Mouse (Mus musculus) lung, adult 18-20 months (tissue): Measurements from ENCODE around the gene Adgrl4.

Source experiments
- DNase-seq, 2 experiments: peaks; one replicate each; pipeline ENCODE4 v3.0.0; 2022; ENCODE audit warnings: mixed read lengths in 2 of 2

Gene Adgrl4

DNA sequence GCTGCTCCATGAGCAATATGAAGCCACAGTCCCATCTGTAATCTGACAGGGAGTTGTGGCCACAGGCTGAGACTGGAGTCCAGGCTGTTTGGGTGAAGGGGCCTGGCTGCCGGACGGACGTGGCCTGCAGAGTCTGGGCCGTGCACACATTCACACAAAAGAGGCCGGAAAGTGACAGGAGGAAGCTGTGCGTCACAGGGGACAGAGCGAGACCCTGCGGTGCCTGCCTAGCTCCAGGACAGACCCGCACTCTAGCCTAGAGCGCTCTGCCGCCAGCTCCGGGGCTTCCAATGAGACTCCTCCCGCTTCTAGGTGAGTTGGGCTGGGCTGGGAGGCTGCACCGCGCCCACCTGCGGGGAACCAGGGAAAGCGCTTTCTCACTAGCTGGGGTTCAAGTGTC is at the start of gene Adgrl4:
Adgrl4 (plus strand) TSS at position 195 of the 400 bp plus-strand sequence.
- peak; percentile 63 to 64 for DNase-seq

- no peak for DNase-seq
Observed at GRCm38 (mm10) chr3:151390912-151391311, 46.8 kb upstream of the Adgrl4 start.

DNA sequence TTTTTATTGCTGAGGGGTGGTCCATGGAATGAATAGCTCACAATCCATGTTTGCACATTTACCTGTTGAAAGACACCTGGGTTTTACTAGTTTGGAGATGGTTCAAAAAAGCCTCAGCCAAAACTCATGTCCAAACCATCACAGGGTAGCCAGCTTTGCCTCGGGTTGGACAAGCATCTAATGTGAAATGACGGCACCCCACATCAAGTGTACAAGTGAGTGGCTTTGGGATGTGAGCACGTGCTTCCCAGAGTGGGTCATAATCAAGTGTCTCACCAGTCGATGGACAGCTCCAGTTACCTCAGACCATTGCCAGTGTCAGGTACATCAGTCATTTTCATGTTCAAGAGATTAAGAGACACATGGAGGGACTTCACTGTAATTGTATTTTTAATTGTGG is 44.8 kb upstream of the Adgrl4 start:
- DNase-seq, result no peak

GRCm38 (mm10) chr3:151393330-151393729 is 44.4 kb upstream of the Adgrl4 start:
- no peak for DNase-seq

DNA sequence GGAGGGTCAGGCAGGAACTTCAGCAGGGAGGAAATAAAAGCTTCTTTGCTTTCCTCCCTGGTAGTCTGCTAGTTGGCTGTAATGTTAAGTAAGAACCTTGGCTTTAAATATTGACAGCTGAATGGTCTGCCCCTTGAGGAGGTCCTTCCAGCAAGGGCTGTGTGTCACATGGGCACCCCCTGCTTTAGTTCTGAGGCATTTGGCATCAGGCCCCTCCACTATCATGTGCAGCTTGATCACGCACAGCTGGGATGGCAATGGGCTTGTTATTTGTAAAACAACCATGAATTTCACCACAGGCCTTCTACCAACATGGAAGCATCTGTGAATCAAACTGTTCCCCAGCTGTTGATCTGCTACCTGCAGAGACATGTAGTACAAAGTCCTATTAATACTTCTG is 38.4 kb upstream of the Adgrl4 start:
- DNase-seq, result no peak

DNA sequence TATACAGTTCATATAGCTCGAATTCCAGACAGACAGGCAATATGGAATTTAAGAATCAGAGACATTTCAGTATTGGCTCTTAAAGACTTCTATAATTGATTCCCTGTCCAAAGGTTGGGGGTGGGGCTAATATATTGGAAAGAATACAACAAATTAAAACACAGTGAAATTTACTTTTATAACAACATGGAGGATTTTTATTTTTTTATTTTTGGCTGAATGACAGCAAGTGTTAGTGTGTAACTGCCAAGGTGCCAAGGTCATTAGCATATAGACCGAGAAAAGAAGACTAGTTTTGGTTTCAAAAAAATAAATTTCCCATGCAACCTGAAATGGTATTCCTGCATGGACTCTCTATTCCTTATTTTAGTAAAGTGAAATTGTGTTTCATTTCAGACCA is 26.7 kb upstream of the Adgrl4 start:
- no peak for DNase-seq

GRCm38 (mm10) chr3:151411488-151411887 is 26.2 kb upstream of the Adgrl4 start:
- no peak for DNase-seq

- DNase-seq, result no peak
Observed at GRCm38 (mm10) chr3:151416931-151417330, 20.8 kb upstream of the Adgrl4 start.

DNA sequence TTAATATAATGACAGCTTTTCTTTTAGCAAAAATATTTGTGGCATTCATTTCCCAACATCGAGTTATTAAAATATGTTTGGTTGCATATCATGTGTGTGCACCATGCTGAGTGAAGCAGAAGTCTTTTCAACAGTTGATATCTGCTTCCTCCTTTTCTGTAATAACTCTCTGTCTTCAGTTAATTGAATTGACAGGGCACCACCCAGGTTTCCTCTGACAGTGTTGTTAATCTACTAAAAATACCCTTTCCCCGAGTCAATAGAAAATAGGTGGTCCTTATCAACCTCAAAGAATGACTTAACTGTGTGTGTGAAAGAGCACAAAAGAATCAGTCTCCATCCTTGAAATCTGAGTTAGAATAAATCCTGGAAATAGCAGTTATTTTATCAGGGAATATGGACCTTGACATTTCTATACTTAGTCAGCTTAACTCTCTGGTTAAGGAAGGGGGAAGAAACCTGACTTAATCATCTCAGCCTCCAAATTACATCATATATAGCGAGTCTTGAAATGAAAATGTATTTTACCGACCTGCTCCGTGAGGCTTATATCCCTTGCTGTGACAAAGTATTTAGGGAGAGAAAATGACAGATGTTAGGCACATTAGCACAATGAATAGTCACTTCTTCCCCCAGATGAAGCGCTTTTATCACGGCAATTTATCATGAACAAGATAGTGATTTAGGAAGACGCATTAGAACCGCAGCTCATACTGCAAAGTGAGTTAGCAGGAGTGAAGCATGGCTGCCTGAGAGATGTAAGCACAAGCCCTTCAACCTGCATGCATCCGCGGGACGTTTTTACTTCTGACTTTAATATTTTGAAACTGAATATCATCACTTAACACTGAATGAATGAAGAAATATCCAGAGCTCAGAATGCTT is 19.8 kb upstream of the Adgrl4 start:
- DNase-seq, result no peak

GRCm38 (mm10) chr3:151424326-151425207 is 13.1 kb upstream of the Adgrl4 start:
- peak; percentile 32 to 54 for DNase-seq

- DNase-seq, result no peak
Observed at GRCm38 (mm10) chr3:151430106-151430505, 7.6 kb upstream of the Adgrl4 start.

DNA sequence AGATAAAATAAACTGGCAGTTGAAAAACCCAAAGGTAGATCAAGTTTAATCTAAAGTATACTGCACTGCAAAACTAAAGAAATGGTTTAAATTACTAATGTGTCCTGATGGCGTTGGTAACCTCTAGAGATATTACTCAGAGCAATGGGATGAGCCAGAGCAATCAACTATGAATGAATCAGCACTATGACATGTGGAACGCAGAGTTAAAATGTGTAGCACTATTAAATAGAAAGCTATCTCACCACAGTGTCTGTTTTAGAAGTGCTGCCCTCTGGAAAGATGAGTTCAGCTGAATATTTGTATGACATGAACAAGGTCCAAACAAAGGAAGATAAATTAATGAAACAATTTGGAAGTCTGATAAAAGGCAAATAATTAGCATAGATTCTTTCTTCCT is 6.2 kb upstream of the Adgrl4 start:
- no peak for DNase-seq

- no peak for DNase-seq
Observed at GRCm38 (mm10) chr3:151438364-151438763, 677 bp downstream of the Adgrl4 start.

DNA sequence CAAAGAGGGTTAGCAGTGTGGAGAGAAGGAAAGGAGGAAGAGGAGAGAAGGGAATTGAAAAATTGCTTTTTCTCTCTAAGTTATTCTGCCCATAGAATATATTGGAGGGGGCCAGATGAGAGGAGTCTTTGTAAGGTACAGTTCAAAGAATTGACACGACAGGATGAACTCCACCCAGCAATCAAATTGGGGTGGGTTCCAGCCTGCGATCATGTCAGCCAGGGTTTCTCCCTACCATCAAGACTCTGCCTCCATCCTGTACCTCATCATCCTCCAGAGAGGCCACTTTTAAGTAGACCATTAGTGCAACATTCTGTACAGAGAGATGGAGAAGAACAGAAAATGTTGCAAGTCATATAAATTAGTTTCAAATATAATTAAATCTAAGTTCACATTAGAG is 2.3 kb downstream of the Adgrl4 start:
- DNase-seq, result peak; percentile 11 to 20

DNA sequence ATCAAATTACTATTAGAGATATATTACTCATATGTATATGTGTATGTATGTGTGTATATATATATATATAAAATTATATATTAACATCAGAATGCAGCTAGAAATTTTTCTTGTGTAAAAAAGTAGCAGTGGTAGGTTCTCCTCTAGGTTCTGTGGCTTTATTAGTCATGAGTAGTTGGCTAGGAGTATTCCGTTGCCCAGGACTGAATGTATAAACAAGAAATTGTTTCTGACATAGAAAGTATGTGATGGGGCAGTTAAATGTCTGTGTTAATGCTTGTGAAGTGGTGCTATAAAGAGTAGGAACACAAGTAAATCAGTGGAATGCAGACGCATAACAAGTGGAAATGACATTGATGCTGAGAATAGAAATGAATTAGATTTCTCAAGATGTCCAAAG is 4.3 kb downstream of the Adgrl4 start:
- no peak for DNase-seq

DNA sequence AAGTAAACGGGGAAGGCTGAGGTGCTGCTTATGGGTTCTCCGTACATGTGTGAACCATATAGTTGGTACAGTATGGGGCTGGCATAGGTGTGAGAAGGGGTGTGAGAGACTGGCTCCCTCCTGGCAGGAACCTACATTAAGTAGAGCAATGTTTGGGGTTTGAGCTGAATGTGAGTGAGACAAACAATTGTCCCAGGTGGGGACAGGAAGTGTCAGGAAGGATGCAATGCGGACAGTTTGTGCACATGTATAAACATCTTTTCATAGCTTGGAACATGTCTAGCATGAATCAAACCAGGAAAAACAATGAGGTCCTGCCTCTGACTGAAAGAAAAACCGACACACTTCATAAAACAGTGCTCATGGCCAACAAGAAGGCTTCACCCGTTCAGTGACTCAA is 5.8 kb downstream of the Adgrl4 start:
- DNase-seq, result peak; percentile 17 to 58

DNA sequence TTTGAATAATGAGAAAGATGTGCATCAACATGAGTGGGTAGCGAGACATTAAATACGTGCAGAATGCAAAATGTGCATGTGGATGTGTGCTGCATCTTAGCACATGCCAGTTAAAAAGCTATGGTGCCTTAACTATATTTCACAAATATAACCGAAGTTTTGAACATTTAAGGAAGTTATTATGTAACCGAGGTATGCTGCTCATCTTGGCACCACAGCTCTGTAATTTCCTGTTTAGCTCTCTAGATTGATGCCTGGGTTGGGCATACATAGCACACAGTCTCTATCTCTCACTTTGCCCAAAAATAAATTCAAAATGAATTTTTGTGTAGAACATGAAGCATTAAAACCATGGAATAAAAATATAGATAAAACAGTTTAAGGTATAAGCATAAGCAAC is 6.6 kb downstream of the Adgrl4 start:
- DNase-seq, result no peak

- no peak for DNase-seq
Observed at GRCm38 (mm10) chr3:151445936-151446335, 8.2 kb downstream of the Adgrl4 start.

GRCm38 (mm10) chr3:151454985-151455701 is 17.5 kb downstream of the Adgrl4 start:
- DNase-seq, result no peak

- no peak for DNase-seq
Observed at GRCm38 (mm10) chr3:151459430-151460190, 21.9 kb downstream of the Adgrl4 start.

GRCm38 (mm10) chr3:151465215-151465614 is 27.5 kb downstream of the Adgrl4 start:
- DNase-seq, result no peak

DNA sequence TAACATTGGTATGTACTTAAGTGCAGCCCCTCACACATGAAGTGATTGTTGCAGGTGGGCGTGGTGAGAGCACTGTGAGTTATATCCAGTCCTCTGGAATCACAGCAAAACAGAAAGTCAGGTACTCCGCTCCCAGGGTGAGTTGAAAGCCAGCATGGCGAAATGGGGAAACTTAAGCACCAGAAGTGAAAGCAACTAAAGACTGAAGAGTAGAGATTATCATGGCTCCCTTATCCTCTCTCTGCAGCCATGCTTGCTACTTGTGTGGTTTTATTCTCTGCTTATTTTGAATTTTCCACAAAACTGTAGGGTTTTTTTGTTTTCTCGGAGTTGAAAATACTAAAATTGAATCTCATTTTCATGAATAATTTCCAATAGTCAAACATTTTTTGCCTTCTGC is 51.2 kb downstream of the Adgrl4 start:
- no peak for DNase-seq
